Mouse (Mus musculus): ENCODE results near the gene Ppp1r16b. TPM values are rescaled to one million over a fixed set of nuclear protein-coding genes. Genes with fewer than 3 reads are reported as not detected.

The Ppp1r16b gene
- polyA plus RNA-seq, 2 experiments: 1.4 to 4.1 TPM

DNA sequence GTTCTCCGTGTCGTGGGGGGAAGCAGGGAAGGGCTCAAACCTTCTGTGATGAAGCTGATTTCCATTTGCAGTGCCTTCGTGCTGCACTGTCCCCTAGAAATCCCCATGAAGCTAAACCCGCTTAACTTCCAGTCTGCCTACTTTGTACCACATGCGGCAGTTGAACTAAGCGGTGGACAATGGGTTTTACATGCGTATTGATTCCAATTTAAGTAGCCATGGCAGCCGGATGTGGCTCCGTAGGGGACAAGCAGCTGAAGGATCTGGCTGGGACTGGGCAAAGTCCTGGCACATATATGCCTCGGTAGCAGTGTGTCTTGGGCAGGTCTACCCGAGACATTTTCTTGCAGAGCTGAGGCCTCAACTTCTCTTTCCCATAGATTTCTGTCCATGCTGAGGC is 73.4 kb downstream of the Ppp1r16b start:
- Histone ChIP-seq H3K4me2 (replicated peaks; ENCODE audit: low read depth, low read length, severe bottlenecking) (no peak overlapping the region), H3K9ac (ENCODE audit: low read depth, low read length, severe bottlenecking) (no peak overlapping the region), H3K27me3 (ENCODE audit: control insufficient read depth, insufficient read depth, low read length) (no peaks in the 10 kb centered on the region), H3K4me3 (replicated peaks; ENCODE audit: low read length) (no peak overlapping the region), H3K36me3 (ENCODE audit: control insufficient read depth, insufficient read depth, low read length) (no peaks in the 10 kb centered on the region), H3K4me1 (ENCODE audit: control insufficient read depth, insufficient read depth, low read length) (no peaks in the 10 kb centered on the region), H3K9me3 (ENCODE audit: control insufficient read depth, low read length) (no peaks in the 10 kb centered on the region), H3K27ac (replicated peaks; ENCODE audit: low read depth, low read length) (no peak overlapping the region)
- DNase-seq (ENCODE audit: low spot score): no peak
- WGBS: 87% methylated on average over 11 of the region's 11 CpGs
- no peak for TF ChIP-seq POLR2A (IDR thresholded peaks at IDR 0.05; ENCODE audit: borderline replicate concordance, extremely low read depth, insufficient read depth, insufficient read length)
- ATAC-seq (ENCODE audit: low FRiP score, low read depth): no peak

DNA sequence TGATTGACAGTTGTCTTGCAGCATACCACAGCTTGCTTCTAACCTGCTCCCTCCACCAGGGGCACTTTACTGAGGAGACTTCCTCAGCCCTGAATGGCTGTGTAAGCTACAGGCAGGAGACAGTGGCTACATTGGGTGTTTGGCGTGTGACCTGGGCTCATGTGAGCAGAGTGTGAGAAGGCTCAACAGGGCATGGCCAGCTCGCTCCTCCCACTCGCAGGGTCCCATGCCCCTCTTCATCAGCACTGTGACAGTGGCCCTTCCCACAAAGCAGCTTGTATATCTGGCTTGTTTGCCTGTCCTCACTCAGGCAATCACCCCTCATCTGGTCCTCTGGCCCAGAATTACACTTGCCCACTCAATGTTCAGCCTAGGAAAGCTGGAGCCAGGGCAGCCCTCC is 73.9 kb downstream of the Ppp1r16b start:
- Histone ChIP-seq H3K9ac (ENCODE audit: low read depth, low read length, severe bottlenecking) (no peak overlapping the region), H3K9me3 (ENCODE audit: control insufficient read depth, low read length) (no peaks in the 10 kb centered on the region), H3K4me3 (replicated peaks; ENCODE audit: low read length) (no peak overlapping the region), H3K4me1 (ENCODE audit: control insufficient read depth, insufficient read depth, low read length) (no peaks in the 10 kb centered on the region), H3K27me3 (ENCODE audit: control insufficient read depth, insufficient read depth, low read length) (no peaks in the 10 kb centered on the region), H3K27ac (replicated peaks; ENCODE audit: low read depth, low read length) (no peak overlapping the region), H3K4me2 (replicated peaks; ENCODE audit: low read depth, low read length, severe bottlenecking) (no peak overlapping the region), H3K36me3 (ENCODE audit: control insufficient read depth, insufficient read depth, low read length) (no peaks in the 10 kb centered on the region)
- DNase-seq (ENCODE audit: low spot score) (no peak), ATAC-seq (ENCODE audit: low FRiP score, low read depth) (no peak)
- 85% methylated on average over 3 of the region's 3 CpGs for WGBS
- no peak for TF ChIP-seq POLR2A (IDR thresholded peaks at IDR 0.05; ENCODE audit: borderline replicate concordance, extremely low read depth, insufficient read depth, insufficient read length)

DNA sequence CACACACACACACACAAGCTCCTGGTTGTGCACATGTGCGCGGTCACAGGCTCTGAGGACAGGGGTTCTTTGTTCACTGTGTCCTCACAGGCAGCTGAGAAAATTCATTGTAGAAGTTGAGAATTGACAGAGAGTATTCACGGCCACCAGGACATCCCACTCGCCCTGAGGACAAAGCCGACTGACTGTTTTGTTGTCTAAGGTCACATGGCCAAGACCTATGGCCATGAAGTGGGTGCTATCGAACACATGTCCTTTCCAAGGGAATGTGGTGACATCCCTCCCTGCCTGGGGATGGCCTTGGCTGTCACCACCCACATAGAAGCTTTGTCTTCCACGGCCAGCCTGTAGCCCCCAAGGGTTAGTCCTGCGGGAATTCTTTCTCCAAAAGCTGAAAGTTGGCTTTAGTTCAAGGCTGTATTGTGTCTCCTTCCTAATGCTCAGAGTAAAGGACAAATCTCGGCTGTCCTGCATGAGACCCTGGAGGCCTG is 75.9 kb downstream of the Ppp1r16b start:
- Histone ChIP-seq H3K9ac (ENCODE audit: low read depth, low read length, severe bottlenecking) (no peak overlapping the region), H3K4me1 (ENCODE audit: control insufficient read depth, insufficient read depth, low read length) (peaks cover 3% of the 10 kb centered on the region), H3K4me3 (replicated peaks; ENCODE audit: low read length) (no peak overlapping the region), H3K36me3 (ENCODE audit: control insufficient read depth, insufficient read depth, low read length) (no peaks in the 10 kb centered on the region), H3K9me3 (ENCODE audit: control insufficient read depth, low read length) (no peaks in the 10 kb centered on the region), H3K27me3 (ENCODE audit: control insufficient read depth, insufficient read depth, low read length) (no peaks in the 10 kb centered on the region), H3K4me2 (replicated peaks; ENCODE audit: low read depth, low read length, severe bottlenecking) (no peak overlapping the region), H3K27ac (replicated peaks; ENCODE audit: low read depth, low read length) (no peak overlapping the region)
- TF ChIP-seq POLR2A (IDR thresholded peaks at IDR 0.05; ENCODE audit: borderline replicate concordance, extremely low read depth, insufficient read depth, insufficient read length): no peak
- 83% methylated on average over 9 of the region's 9 CpGs for WGBS
- ATAC-seq (ENCODE audit: low FRiP score, low read depth) (no peak), DNase-seq (ENCODE audit: low spot score) (no peak)

DNA sequence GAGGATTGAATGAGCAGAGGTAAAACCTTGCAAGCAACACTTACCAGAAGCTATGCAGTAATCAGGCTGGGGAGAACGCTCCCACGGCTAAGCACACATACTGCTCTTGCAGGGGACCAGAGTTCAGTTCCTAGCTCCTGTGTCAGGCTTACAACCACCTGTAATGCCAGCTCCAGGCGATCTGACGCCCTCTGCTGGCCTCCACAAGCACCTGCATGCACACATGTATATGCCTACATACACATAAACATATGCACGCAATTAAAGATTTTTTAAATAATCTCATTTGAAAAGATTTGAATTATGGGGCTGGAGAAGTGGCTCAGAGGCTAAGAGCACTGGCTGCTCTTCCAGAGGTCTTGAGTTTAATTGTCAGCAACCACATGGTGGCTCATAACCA is 77.2 kb downstream of the Ppp1r16b start:
- Histone ChIP-seq H3K9ac (ENCODE audit: low read depth, low read length, severe bottlenecking) (no peak overlapping the region), H3K4me1 (ENCODE audit: control insufficient read depth, insufficient read depth, low read length) (peaks cover 8% of the 10 kb centered on the region), H3K9me3 (ENCODE audit: control insufficient read depth, low read length) (no peaks in the 10 kb centered on the region), H3K27ac (replicated peaks; ENCODE audit: low read depth, low read length) (no peak overlapping the region), H3K4me2 (replicated peaks; ENCODE audit: low read depth, low read length, severe bottlenecking) (no peak overlapping the region), H3K36me3 (ENCODE audit: control insufficient read depth, insufficient read depth, low read length) (no peaks in the 10 kb centered on the region), H3K4me3 (replicated peaks; ENCODE audit: low read length) (no peak overlapping the region), H3K27me3 (ENCODE audit: control insufficient read depth, insufficient read depth, low read length) (no peaks in the 10 kb centered on the region)
- DNase-seq (ENCODE audit: low spot score) (no peak), ATAC-seq (ENCODE audit: low FRiP score, low read depth) (no peak)
- WGBS: 69% methylated on average over 5 of the region's 5 CpGs
- TF ChIP-seq POLR2A (IDR thresholded peaks at IDR 0.05; ENCODE audit: borderline replicate concordance, extremely low read depth, insufficient read depth, insufficient read length): no peak

DNA sequence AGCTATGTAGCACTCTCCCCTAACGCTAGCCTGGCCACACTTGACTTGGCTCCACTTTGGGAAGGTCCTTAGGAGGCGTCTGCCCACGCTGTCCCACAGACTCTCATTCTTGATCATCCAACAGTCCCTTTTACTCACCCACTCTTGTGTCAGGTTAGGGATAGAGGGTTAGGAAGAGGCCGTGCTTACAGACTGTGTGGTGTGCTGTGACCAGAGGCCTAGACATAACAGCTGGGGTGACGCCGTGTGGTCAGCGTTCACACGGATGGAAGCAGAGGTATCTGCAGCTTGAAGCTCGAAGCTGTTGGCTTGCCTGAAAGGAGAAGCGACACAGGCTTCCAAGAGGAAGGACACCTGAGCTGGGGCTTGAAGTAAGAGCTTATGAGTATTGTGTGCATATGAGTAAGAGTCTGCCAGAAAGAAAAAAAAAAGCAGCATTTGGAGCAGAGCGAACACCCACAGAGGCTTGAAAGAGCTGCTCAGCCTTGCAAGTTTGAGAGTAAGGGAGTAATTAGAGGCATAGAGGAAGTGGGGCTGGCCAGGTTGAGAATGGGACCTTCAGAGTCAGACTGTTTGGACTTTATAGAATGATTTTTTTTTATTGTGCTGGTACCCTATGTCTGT is 78.4 kb downstream of the Ppp1r16b start:
- H3K9ac ChIP-seq (ENCODE audit: low read depth, low read length, severe bottlenecking): no peak overlapping the region
- no peaks in the 10 kb centered on the region for H3K27me3 ChIP-seq (ENCODE audit: control insufficient read depth, insufficient read depth, low read length)
- peaks cover 8% of the 10 kb centered on the region for H3K4me1 ChIP-seq (ENCODE audit: control insufficient read depth, insufficient read depth, low read length)
- H3K36me3 ChIP-seq (ENCODE audit: control insufficient read depth, insufficient read depth, low read length): no peaks in the 10 kb centered on the region
- no peak overlapping the region for H3K4me2 ChIP-seq (replicated peaks; ENCODE audit: low read depth, low read length, severe bottlenecking)
- ATAC-seq (ENCODE audit: low FRiP score, low read depth) (no peak), DNase-seq (ENCODE audit: low spot score) (no peak)
- no peak for TF ChIP-seq POLR2A (IDR thresholded peaks at IDR 0.05; ENCODE audit: borderline replicate concordance, extremely low read depth, insufficient read depth, insufficient read length)
- H3K4me3 ChIP-seq (replicated peaks; ENCODE audit: low read length): no peak overlapping the region
- WGBS: 86% methylated on average over 11 of the region's 11 CpGs
- H3K27ac ChIP-seq (replicated peaks; ENCODE audit: low read depth, low read length): no peak overlapping the region
- H3K9me3 ChIP-seq (ENCODE audit: control insufficient read depth, low read length): no peaks in the 10 kb centered on the region

All from limb, embryonic 14.5 days (tissue).